Mouse (Mus musculus) embryo, embryonic 10 days (tissue): ENCODE measurements around the gene Camkv.

Experiments used
- DNase-seq: peaks from one replicate; pipeline ENCODE4 v3.0.0-alpha.2; 2015; ENCODE audit warnings: low spot score

The Camkv gene

GRCm38 (mm10) chr9:107963700-107964099 lies 28.2 kb downstream of the Camkv start:
- DNase-seq, result peak; percentile 90

- DNase-seq, result no peak
Observed at GRCm38 (mm10) chr9:107964681-107965080, 29.2 kb downstream of the Camkv start.

GRCm38 (mm10) chr9:107966676-107967075 lies 31.2 kb downstream of the Camkv start:
- DNase-seq, result no peak

GRCm38 (mm10) chr9:107967437-107967836 lies 32.0 kb downstream of the Camkv start:
- DNase-seq, result no peak

- no peak for DNase-seq
Observed at GRCm38 (mm10) chr9:107968531-107968930, 33.1 kb downstream of the Camkv start.

- no peak for DNase-seq
Observed at GRCm38 (mm10) chr9:107970311-107970710, 34.8 kb downstream of the Camkv start.

- no peak for DNase-seq
Observed at GRCm38 (mm10) chr9:107971690-107972541, 36.4 kb downstream of the Camkv start.

- no peak for DNase-seq
Observed at GRCm38 (mm10) chr9:107974491-107975171, 39.2 kb downstream of the Camkv start.

- DNase-seq, result peak; percentile 18
Observed at GRCm38 (mm10) chr9:107975399-107976386, 40.2 kb downstream of the Camkv start, which contains the start of gene Uba7. Gene Uba7, plus strand, starts transcription at chr9:107975505.

- no peak for DNase-seq
Observed at GRCm38 (mm10) chr9:107978815-107979214, 43.3 kb downstream of the Camkv start.

GRCm38 (mm10) chr9:107981684-107982605 lies 46.5 kb downstream of the Camkv start:
- DNase-seq, result peak; percentile 81

GRCm38 (mm10) chr9:107982681-107983346 lies 47.3 kb downstream of the Camkv start, which contains the start of gene Gm20661:
Gene Gm20661, plus strand, starts transcription at chr9:107983058.
- peak; percentile 79 for DNase-seq

GRCm38 (mm10) chr9:107983421-107983890 lies 48.0 kb downstream of the Camkv start:
- peak; percentile 85 for DNase-seq

- peak; percentile 16 for DNase-seq
Observed at GRCm38 (mm10) chr9:107984052-107984753, 48.7 kb downstream of the Camkv start.

- no peak for DNase-seq
Observed at GRCm38 (mm10) chr9:107984754-107985055, 49.2 kb downstream of the Camkv start.

GRCm38 (mm10) chr9:107985131-107986119 lies 50.0 kb downstream of the Camkv start, which contains the start of gene Inka1:
Gene Inka1, minus strand, starts transcription at chr9:107985879.
- DNase-seq, result peak; percentile 88

- peak; percentile 95 for DNase-seq
Observed at GRCm38 (mm10) chr9:107986376-107986775, 50.9 kb downstream of the Camkv start.

GRCm38 (mm10) chr9:107987950-107988349 lies 52.5 kb downstream of the Camkv start:
- no peak for DNase-seq
